Mouse (Mus musculus): Measurements from ENCODE around the gene Olfr1283. TPM values are rescaled to one million over a fixed set of nuclear protein-coding genes. Genes with fewer than 3 reads are reported as not detected.
"Not testable (repeated sequence)": the region's sequence is repeated elsewhere in the genome, so short reads cannot be mapped to it uniquely, and the experiment has no call there.

Gene Olfr1283
- total RNA-seq (2021): not detected

- no peak for DNase-seq
Observed at GRCm38 (mm10) chr2:111366490-111366889, at the start of gene Olfr1283. Gene Olfr1283, plus strand, starts transcription at chr2:111366790.

GRCm38 (mm10) chr2:111326220-111326619 lies 40.4 kb upstream of the Olfr1283 start, which contains the start of gene Olfr1281:
Gene Olfr1281, plus strand, starts transcription at chr2:111326520.
- no peak for DNase-seq

GRCm38 (mm10) chr2:111333721-111334120 lies 32.9 kb upstream of the Olfr1283 start:
- DNase-seq: not testable (repeated sequence)

- no peak for DNase-seq
Observed at GRCm38 (mm10) chr2:111335976-111336375, 30.6 kb upstream of the Olfr1283 start, which contains the start of gene Olfr1282. Gene Olfr1282, minus strand, starts transcription at chr2:111336076.

GRCm38 (mm10) chr2:111375222-111375621 lies 8.6 kb downstream of the Olfr1283 start, which contains the start of gene Olfr1284:
Gene Olfr1284, plus strand, starts transcription at chr2:111375522.
- no peak for DNase-seq

Other genes with a start within 250 kb of the Olfr1283 start
- not detected for gene Gm15130, start 213.9 kb upstream of the Olfr1283 start, total RNA-seq (2021)
- gene 4930430A15Rik, start 137.2 kb upstream of the Olfr1283 start, total RNA-seq (2021): not detected
- not detected for gene Olfr1275, start 131.5 kb upstream of the Olfr1283 start, total RNA-seq (2021)
- gene Olfr1276, start 112.3 kb upstream of the Olfr1283 start, total RNA-seq (2021): not detected
- not detected for gene Olfr1277, start 92.7 kb upstream of the Olfr1283 start, total RNA-seq (2021)
- gene Olfr1278, start 76.7 kb upstream of the Olfr1283 start, total RNA-seq (2021): not detected
- gene Olfr1279, start 66.2 kb upstream of the Olfr1283 start, total RNA-seq (2021): not detected
- gene Olfr1280, start 52.8 kb upstream of the Olfr1283 start, total RNA-seq (2021): not detected
- not detected for gene Olfr1281, start 40.3 kb upstream of the Olfr1283 start, total RNA-seq (2021)
- gene Olfr1282, start 30.7 kb upstream of the Olfr1283 start, total RNA-seq (2021): not detected
- not detected for gene Olfr1284, start 8.7 kb downstream of the Olfr1283 start, total RNA-seq (2021)
- not detected for gene Olfr1286, start 56.3 kb downstream of the Olfr1283 start, total RNA-seq (2021)
- not detected for gene Olfr1287, start 82.4 kb downstream of the Olfr1283 start, total RNA-seq (2021)
- gene Olfr1288, start 107.3 kb downstream of the Olfr1283 start, total RNA-seq (2021): not detected
- not detected for gene Olfr1289, start 114.0 kb downstream of the Olfr1283 start, total RNA-seq (2021)
- gene Olfr1290, start 127.0 kb downstream of the Olfr1283 start, total RNA-seq (2021): not detected
- gene Olfr1291-ps1, start 130.4 kb downstream of the Olfr1283 start, total RNA-seq (2021): not detected
- gene Olfr1293-ps, start 158.4 kb downstream of the Olfr1283 start, total RNA-seq (2021): not detected
- gene Olfr1294, start 173.5 kb downstream of the Olfr1283 start, total RNA-seq (2021): not detected
- not detected for gene Olfr1295, start 202.9 kb downstream of the Olfr1283 start, total RNA-seq (2021)